Mouse (Mus musculus): ENCODE results near the gene Tas1r3.

GRCm38 (mm10) chr4:155908751-155909150, 45.6 kb upstream of the Tas1r3 start:
- TF ChIP-seq POLR2A (IDR thresholded peaks at IDR 0.05; ENCODE audit: low read depth, low read length): no peak
- TF ChIP-seq CTCF (IDR thresholded peaks at IDR 0.05; ENCODE audit: borderline replicate concordance, insufficient read depth, low read length): no peak

Measured in embryonic fibroblast, embryonic 13.5 days (primary cell).